Mouse (Mus musculus) liver, adult 2 months (tissue): Measurements from ENCODE around the gene Prkar2b.

ENCODE experiments used
- CTCF ChIP-seq: fragments of 200-500 bp; IDR thresholded peaks from 2 replicates; pipeline ENCODE4 v1.5.1; 2011; ENCODE audit warnings: low read depth, low read length, control low read depth
- POLR2A ChIP-seq: fragments of 200-500 bp; IDR thresholded peaks from 2 replicates; pipeline ENCODE4 v1.6.1; 2011; ENCODE audit warnings: low read length, control low read depth; ENCODE audit not compliant: insufficient read depth; ENCODE audit errors: extremely low read depth

- TF ChIP-seq POLR2A (no peak), CTCF (no peak)
Measured at GRCm38 (mm10) chr12:32011128-32011527, 50.0 kb downstream of the Prkar2b start.
